Mouse (Mus musculus): Measurements from ENCODE around the gene Ccl25. TPM values are rescaled to one million over a fixed set of nuclear protein-coding genes. Genes with fewer than 3 reads are reported as not detected.

The Ccl25 gene
- 0.12 and 0.84 TPM in 2 replicates for polyA plus RNA-seq (2012; rRNA removed)

DNA sequence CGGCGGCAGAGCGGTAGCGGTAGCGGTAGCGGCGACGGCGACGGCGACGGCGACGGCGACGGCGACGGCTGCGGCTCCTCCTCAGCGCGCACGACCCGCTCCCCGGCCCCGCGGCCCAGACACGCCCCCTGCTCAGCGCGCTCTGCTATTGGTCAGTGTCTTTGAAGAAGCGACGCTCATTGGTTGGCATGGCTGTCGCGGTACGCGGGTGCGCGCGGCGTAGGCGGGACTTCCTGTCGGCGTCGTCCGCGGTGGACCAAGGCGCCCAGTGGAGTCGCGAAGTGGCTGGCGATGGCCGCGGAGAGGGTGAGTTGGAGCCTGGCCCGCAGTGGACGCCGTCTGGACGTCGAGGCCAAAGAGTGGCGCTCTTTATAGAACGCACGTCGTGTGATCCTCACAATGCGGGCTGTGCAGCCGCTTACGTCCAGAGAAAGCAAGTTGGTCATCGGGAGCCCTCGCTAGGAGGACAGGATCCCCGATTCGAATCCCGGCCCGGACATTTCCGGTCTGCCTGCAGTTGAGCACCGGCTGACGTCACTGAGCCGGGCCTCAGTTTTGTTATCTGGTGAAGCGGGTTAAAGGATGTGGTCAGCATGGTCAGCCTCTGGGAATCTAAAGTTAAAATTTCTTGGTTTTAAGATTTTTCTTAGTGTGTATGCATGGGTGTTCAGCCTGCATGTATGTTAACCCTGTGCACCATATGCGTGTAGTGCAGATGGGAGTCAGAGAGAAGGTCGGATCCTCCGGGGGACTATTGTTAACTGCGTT, at the start of gene Ccl25, which contains the start of gene Elavl1:
Ccl25 (plus strand) TSS at position 228 of the 768 bp plus-strand sequence.
Elavl1 (minus strand) TSS at position 431 of the 768 bp plus-strand sequence.

DNA sequence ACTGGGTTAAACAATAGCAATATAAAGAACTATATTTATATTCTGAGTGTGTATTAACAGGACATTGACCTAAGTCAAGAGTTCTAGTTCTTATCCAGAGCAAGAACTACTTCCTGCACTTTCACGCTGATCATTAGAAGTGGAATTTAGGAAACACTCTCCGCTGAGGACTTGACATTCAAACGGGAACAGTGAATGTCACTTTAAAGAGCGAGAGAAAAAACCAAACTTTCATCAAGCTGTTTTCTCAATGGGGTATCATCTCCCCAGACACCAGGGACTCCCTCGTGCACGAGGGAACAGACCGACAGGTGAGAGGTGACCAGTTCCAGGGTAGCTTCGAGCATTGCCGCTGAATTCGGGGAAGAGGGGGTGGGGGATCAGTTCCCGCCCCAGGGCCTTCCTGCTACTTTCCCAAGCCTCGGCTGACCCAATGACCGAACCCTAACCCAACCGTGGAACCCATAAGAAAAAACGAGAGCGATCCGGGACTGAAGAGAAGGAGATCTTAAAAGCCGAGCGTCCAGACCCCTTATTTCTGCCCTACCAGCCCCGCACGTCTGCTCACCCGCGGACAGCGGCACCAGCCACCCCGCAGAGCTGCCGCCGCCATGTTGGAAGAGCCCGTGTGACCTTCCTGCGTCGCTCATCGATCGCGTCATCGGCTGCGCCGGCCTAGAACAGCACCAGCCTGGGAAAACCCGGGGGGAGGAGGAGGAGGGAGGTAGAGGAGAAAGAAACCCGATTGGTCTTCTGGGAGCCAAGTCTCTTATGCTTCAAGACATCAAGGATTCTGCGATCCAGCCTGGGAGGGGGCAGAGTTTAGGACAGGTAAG, 49.5 kb upstream of the Ccl25 start, which contains the start of gene Timm44:
Timm44 (minus strand) TSS at position 639 of the 836 bp plus-strand sequence.

Other genes starting within 250 kb of the Ccl25 start
- 0.55 and 1.5 TPM in 2 replicates for gene Cd209f, start 219.4 kb upstream of the Ccl25 start, polyA plus RNA-seq (2012; rRNA removed)
- gene Cd209g, start 191.1 kb upstream of the Ccl25 start, polyA plus RNA-seq (2012; rRNA removed), result 0.98 and 1.9 TPM in 2 replicates
- gene Evi5l, start 158.6 kb upstream of the Ccl25 start, polyA plus RNA-seq (2012; rRNA removed), result 10.3 and 13.7 TPM in 2 replicates
- 0.11 and 0.15 TPM in 2 replicates for gene Prr36, start 107.8 kb upstream of the Ccl25 start, polyA plus RNA-seq (2012; rRNA removed)
- gene Lrrc8e, start 98.4 kb upstream of the Ccl25 start, polyA plus RNA-seq (2012; rRNA removed), result 3.1 and 3.7 TPM in 2 replicates
- 12.0 and 20.2 TPM in 2 replicates for gene Map2k7, start 86.5 kb upstream of the Ccl25 start, polyA plus RNA-seq (2012; rRNA removed)
- gene Gm49320, start 86.3 kb upstream of the Ccl25 start, polyA plus RNA-seq (2012; rRNA removed), result 0.19 and 0.23 TPM in 2 replicates
- 16.4 and 57.9 TPM in 2 replicates for gene Tgfbr3l, start 77.0 kb upstream of the Ccl25 start, polyA plus RNA-seq (2012; rRNA removed)
- 19.8 and 20.6 TPM in 2 replicates for gene Snapc2, start 72.1 kb upstream of the Ccl25 start, polyA plus RNA-seq (2012; rRNA removed)
- gene Ctxn1, start 65.9 kb upstream of the Ccl25 start, polyA plus RNA-seq (2012; rRNA removed), result 36.1 and 38.4 TPM in 2 replicates
- 28.6 and 30.3 TPM in 2 replicates for gene Timm44, start 49.3 kb upstream of the Ccl25 start, polyA plus RNA-seq (2012; rRNA removed)
- 11.2 and 12.1 TPM in 2 replicates for gene Elavl1, start 203 bp downstream of the Ccl25 start, polyA plus RNA-seq (2012; rRNA removed)
- gene Cers4, start 167.8 kb downstream of the Ccl25 start, polyA plus RNA-seq (2012; rRNA removed), result 16.1 and 16.4 TPM in 2 replicates

Data from stomach, adult 2 months (tissue).